Mouse (Mus musculus) MEL-GATA-1-ER (cell line): ENCODE data around the gene Sass6.
"Not testable (repeated sequence)": the region's sequence is repeated elsewhere in the genome, so short reads cannot be mapped to it uniquely, and the experiment has no call there.

ENCODE experiments used
- DNase-seq: peaks from one replicate; pipeline ENCODE4 v3.0.0-alpha.2; 2012; ENCODE audit warnings: low read depth; ENCODE audit errors: extremely low read depth

The Sass6 gene

GRCm38 (mm10) chr3:116594728-116595602 lies at the start of gene Sass6:
Gene Sass6 (plus strand): TSS chr3:116594982.
- DNase-seq: peak; percentile 96

- no peak for DNase-seq
These were observed 47.4 kb upstream of the Sass6 start for GRCm38 (mm10) chr3:116547430-116547829.

DNA sequence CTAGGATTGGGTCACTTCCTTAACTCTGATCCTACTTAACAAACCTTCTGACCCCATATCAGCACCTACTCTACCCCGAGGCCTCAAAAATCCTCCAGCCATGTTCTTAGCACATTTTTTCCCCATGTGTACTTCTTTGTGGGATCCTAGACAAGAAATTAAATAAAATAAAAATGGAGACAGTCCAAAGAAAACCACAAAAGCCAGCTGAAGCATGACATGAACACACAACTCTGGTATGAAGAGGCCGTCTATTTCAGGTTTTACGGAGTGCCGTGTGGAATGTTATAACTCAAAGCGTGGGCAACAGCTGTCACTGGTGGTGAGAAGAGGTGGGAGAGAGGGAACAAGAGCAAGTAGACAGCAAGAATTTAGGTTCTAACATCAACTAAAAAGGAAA lies 43.4 kb upstream of the Sass6 start:
- DNase-seq: no peak

DNA sequence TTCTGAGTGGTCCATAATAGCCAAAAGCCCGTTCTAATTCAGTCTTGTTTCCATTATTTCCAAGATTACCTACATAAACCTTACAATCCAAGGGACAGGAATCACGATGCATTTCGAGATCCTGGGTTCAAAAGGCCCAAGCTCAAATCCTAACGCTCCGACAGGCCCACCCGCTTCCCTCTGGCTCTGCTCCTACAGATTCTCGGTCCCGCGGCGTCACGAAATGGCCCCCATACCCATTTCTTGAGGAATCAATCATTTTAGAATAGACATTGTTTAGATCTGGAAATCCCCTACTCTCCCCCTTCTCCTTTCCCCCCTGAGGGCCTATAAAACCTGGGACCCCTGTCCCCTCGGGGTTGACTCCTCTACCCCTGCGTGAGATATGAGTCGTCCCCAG lies 33.5 kb upstream of the Sass6 start:
- not testable (repeated sequence) for DNase-seq

DNA sequence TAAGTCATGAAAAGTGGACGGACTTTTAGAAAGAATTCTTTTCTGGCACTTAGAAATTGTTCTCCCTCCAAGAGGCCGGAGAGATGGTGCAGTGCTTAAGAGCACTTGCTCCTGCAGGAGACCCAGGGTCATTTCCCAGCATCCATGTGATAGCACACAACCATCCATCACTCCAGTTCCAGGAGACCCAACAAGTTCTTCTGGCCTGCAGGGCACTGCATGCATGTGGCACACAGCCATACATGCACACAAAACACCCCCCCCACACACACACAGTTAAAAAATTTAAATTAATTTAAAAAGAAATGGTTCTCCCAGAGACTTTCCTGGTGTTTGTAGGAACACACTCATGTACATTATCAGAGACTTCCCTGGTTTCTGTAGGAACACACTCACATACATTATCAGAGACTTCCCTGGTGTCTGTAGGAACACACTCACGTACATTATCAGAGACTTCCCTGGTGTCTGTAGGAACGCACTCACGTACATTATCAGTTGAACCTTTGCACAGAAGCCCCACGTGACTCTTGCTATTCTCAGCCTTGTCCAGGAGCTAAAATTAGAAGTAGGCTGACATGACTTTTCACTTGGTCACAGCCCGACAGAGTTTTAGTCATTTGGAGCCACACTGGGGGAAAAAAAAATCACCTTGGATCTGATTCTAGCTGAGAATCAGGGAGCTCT lies 32.2 kb upstream of the Sass6 start, which contains the start of gene Lrrc39:
Gene Lrrc39 (plus strand): TSS at position 566 of the 687 bp plus-strand sequence.
- peak; percentile 85 for DNase-seq

DNA sequence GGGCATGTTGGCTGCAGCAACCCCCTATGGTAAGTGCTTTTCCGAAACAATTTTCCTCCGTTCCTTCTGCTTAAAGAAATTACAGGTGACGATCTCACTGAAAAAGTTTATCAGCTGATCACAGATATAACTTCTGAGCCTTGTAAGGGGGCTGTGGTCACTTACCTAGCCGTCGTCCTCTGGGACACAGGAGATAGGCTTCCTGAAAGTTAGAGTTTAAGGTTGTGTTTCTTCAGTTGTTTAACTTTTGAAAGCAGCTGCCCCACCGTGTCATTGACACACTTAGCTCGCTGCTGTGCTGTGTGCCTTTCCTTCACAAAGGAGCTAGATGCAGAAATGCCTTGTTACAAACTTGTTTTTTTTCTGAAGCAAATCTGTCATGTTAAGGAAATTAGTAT lies 31.7 kb upstream of the Sass6 start:
- no peak for DNase-seq

- no peak for DNase-seq
These were observed 24.2 kb upstream of the Sass6 start for GRCm38 (mm10) chr3:116570628-116571027.

DNA sequence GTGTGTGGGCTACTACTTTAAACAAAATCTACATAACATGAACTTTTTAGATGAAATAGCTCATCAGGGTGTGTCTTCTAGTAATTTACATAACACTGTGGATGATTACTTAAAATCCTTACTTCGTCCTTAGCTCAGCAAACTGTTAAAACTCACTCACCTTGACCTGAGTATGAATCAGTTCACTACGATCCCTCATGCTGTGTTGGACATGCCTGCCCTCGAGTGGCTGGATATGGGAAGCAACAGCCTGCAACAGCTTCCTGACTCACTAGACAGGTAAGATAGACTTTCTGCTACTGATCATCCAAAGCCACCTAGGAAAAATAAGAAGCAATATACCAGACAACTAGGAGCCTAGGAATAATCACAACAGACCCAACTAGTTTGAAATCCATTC lies 17.5 kb upstream of the Sass6 start:
- DNase-seq: no peak

- no peak for DNase-seq
These were observed 12.6 kb upstream of the Sass6 start for GRCm38 (mm10) chr3:116582201-116582600.

DNA sequence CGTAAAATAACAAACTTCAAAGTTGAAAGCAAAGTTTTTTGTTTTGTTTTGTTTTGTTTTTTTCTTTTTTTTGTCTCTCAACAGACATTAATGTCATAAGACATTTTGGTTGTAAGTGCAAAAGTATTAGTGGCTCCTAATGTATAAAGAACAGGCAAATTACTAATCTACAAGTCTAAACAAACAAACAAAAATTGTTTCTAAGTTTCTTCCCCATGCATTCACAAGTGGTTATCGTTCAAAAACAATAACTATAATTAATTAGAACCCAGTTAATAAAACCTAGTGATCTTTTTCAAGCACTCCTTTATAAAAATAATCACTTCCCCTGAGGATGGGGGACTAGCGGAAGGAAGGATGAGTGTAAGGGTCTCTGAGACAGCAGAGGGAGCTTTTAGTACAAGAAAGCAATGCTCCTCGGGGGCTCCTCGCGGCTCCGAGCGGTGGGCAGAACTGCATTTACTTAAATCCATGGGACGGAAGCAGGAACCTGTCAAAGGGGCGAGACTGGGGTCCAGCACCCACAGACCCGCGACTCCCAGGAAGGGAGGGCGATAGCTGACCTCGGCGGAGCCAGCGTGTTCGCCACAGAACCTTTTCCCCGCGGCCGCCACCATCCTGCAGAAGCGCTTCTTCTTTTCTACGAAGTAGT lies 580 bp upstream of the Sass6 start:
- peak; percentile 70 for DNase-seq

DNA sequence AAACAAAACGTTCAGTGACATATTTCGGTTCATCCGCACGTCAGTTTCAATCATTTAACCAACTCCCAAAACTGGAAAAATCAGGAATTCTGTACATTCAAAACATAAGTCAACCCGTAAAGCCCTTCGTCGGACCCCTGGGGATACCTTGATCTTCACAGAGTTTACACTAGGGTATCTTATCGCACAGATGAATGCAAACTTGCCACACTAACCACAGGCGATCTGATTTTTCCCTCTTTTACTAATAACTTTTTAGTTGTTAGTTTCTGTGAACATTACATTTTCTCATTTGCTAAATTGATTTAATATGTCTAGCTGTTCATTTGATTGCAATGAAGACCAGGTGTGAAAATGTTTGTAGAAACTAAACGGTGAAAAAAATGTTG lies 815 bp downstream of the Sass6 start:
- no peak for DNase-seq

GRCm38 (mm10) chr3:116599705-116600104 lies 4.9 kb downstream of the Sass6 start:
- DNase-seq: no peak

GRCm38 (mm10) chr3:116601005-116601404 lies 6.2 kb downstream of the Sass6 start:
- DNase-seq: no peak

DNA sequence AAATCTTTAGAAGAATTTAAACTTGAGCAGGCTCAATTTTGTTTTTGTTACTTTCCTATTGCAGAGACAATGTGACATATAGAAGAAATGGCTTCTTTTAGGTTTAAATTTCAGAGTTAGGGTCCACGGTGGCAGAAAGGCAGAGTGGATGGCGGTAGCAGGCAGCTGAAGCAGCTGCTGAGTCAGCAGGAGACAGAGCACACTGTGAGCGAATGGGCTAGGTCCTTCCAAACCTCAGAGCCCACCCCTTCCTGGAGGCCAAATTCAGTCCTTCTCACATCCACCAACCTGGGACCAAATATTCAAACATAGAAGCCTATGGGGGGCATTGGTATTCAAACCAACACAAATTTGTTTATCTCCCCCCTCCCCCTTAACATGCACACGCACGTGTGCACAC lies 7.0 kb downstream of the Sass6 start:
- DNase-seq: no peak

GRCm38 (mm10) chr3:116604570-116604969 lies 9.8 kb downstream of the Sass6 start:
- no peak for DNase-seq

GRCm38 (mm10) chr3:116614295-116614892 lies 19.6 kb downstream of the Sass6 start, which contains the start of gene Trmt13:
Gene Trmt13 (minus strand): TSS chr3:116614587.
- DNase-seq: no peak

GRCm38 (mm10) chr3:116615318-116616068 lies 20.7 kb downstream of the Sass6 start:
- DNase-seq: no peak

DNA sequence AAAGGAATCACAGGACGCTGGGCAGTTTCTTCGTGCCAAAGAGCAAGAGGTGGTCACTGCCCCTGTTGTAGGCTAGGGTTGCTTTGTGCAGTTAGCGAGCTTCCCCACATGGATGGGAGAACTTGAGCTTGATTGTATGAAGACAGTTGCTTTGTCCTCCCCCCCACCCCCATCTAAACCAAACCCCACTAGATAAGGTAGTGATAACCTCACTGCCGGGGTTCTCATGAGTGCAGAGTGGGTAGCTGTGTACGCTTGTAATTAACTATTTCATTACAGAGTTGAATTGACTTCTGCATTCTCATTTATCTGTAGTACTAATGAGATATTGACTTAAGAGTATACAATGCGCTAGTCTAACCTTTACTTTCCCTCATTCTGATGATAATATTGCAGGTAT lies 24.1 kb downstream of the Sass6 start:
- DNase-seq: no peak

- DNase-seq: peak; percentile 16
These were observed 26.0 kb downstream of the Sass6 start for GRCm38 (mm10) chr3:116620636-116621370.

- no peak for DNase-seq
These were observed 27.9 kb downstream of the Sass6 start for GRCm38 (mm10) chr3:116622641-116623040.
